Mouse (Mus musculus): ENCODE data around the gene Spib. TPM values are rescaled to one million over a fixed set of nuclear protein-coding genes. Genes with fewer than 3 reads are reported as not detected.
A peak's percentile ranks its signal among the peaks of the same experiment; 100 is the strongest.

The Spib gene
- polyA plus RNA-seq, 1 experiment from 2014 or later: not detected

DNA sequence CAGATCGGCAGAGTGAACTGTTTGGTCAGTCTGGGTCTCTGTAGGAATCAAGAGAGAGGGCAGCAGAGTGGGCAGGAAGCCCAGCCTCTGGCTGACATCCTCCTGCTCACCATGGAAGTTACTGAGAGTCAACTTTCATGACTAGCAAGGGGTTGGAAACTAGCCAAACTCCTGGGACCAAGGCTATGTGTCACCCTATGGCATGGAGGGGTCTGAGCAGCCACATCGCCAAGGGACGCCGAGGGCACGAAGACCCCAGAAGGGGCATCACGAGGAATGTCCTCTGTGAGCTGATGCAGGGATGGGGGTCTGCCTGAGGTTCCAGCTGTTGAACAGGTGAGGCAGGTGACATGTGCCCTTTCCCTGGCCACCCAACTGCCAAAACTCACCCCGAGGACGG lies 43.3 kb downstream of the Spib start:
- H3K4me3 ChIP-seq: no peak overlapping the region
- H3K36me3 ChIP-seq: peaks cover 42% of the 10 kb centered on the region
- no peak overlapping the region for H3K9ac ChIP-seq (replicated peaks)
- H3K4me2 ChIP-seq (replicated peaks): no peak overlapping the region
- no peaks in the 10 kb centered on the region for H3K9me3 ChIP-seq
- no peaks in the 10 kb centered on the region for H3K27me3 ChIP-seq
- no peak overlapping the region for H3K27ac ChIP-seq (replicated peaks)
- 96% methylated on average over 8 of the region's 8 CpGs for WGBS
- no peak for ATAC-seq (replicated peaks)
- H3K4me1 ChIP-seq: 0 out of 2 replicates have a peak, but pooled peaks cover 5% of the 10 kb centered on the region

DNA sequence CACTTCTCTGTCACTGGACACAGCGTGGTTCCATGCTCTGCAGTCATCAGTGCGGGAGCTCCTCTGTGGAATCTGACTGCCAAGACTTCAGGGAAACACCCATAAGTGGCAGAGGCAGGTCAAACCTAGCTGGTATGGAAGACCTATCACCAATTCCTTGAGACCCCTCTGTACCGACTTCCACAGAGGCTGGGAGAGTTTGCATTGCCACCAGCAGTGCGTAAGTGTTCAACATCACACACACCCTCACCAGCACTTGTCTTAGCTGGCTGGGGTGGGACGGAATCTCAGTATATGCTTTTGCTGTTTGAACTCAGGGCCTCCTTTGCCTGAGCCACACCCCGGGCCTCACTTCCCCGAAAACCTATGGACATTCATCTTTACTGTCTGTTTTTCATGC lies 43.9 kb downstream of the Spib start:
- no peak for ATAC-seq (replicated peaks)
- H3K9ac ChIP-seq (replicated peaks): no peak overlapping the region
- WGBS: 87% methylated on average over 7 of the region's 7 CpGs
- H3K36me3 ChIP-seq: peaks cover 40% of the 10 kb centered on the region
- no peaks in the 10 kb centered on the region for H3K27me3 ChIP-seq
- H3K27ac ChIP-seq (replicated peaks): no peak overlapping the region
- H3K9me3 ChIP-seq: no peaks in the 10 kb centered on the region
- H3K4me1 ChIP-seq: 0 out of 2 replicates have a peak, but pooled peaks cover 1% of the 10 kb centered on the region
- H3K4me3 ChIP-seq: no peak overlapping the region
- H3K4me2 ChIP-seq (replicated peaks): no peak overlapping the region

DNA sequence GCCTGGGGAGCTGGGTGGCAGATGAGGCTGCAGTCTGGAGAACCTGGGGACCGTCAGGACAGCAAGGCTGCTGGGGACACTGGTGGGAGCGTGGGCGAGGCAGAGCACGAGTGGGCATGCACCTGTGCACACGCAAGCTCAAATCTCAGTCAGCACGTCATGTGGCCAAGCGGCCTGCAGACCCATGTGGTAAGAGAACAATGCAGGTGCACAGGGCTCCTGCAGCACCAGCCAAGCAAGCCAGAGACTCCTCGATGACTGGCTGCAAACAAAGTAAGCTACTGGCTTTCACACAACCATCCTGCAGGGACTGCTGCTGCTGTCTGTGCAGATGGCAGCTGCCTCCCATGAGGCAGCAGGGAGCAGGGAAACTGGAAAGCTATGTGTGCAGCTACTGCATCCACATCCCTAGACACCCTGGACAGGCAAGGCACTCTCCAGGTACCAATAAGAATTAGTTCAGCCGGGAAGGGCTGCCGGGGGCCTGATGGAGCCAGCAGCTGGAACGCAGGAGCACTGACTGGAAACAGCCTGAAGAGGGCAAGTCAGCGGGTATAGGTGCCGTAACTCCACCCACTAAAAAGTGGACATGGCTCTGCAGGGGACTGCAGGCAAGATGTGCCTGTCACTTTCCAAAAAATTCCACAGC lies 44.8 kb downstream of the Spib start:
- ATAC-seq (replicated peaks): no peak
- H3K27ac ChIP-seq (replicated peaks): no peak overlapping the region
- H3K27me3 ChIP-seq: peaks cover 7% of the 10 kb centered on the region
- no peak overlapping the region for H3K9ac ChIP-seq (replicated peaks)
- H3K4me1 ChIP-seq: no peaks in the 10 kb centered on the region
- H3K4me3 ChIP-seq: no peak overlapping the region
- peaks cover 33% of the 10 kb centered on the region for H3K36me3 ChIP-seq
- WGBS: 63% methylated on average over 13 of the region's 13 CpGs
- H3K9me3 ChIP-seq: no peaks in the 10 kb centered on the region
- no peak overlapping the region for H3K4me2 ChIP-seq (replicated peaks)

DNA sequence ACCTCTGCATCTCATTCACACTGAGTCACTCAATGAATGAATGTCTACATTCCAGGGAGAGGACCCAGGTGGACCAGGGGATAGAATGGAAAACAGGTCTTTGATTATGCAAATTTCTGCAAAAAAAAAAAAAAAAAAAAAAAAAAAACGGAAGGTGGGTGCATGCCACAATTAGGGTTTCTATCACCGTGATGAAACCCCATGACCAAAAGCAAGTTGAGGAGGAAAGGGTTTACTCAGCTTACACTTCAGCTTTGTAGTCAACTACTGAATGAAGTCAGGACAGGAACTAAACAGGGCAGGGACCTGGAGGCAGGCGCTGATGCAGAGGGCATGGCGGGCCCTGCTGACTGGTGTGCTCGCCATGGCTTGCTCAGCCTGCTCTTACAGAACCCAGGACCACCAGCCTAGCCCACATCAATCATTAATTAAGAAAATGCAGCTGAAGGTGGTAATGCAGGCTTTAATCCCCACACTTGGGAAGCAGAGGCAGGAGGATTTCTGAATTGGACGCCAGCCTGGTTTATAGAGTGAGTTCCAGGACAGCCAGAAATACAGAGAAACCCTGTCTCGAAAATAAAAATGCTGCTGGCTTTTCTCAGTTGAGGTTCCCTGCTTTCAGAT lies 46.2 kb downstream of the Spib start:
- no peak for ATAC-seq (replicated peaks)
- H3K4me2 ChIP-seq (replicated peaks): no peak overlapping the region
- H3K4me3 ChIP-seq: no peak overlapping the region
- no peaks in the 10 kb centered on the region for H3K4me1 ChIP-seq
- H3K27ac ChIP-seq (replicated peaks): no peak overlapping the region
- H3K36me3 ChIP-seq: peaks cover 21% of the 10 kb centered on the region
- H3K9ac ChIP-seq (replicated peaks): no peak overlapping the region
- WGBS: 74% methylated on average over 7 of the region's 7 CpGs
- peaks cover 10% of the 10 kb centered on the region for H3K27me3 ChIP-seq
- no peaks in the 10 kb centered on the region for H3K9me3 ChIP-seq

DNA sequence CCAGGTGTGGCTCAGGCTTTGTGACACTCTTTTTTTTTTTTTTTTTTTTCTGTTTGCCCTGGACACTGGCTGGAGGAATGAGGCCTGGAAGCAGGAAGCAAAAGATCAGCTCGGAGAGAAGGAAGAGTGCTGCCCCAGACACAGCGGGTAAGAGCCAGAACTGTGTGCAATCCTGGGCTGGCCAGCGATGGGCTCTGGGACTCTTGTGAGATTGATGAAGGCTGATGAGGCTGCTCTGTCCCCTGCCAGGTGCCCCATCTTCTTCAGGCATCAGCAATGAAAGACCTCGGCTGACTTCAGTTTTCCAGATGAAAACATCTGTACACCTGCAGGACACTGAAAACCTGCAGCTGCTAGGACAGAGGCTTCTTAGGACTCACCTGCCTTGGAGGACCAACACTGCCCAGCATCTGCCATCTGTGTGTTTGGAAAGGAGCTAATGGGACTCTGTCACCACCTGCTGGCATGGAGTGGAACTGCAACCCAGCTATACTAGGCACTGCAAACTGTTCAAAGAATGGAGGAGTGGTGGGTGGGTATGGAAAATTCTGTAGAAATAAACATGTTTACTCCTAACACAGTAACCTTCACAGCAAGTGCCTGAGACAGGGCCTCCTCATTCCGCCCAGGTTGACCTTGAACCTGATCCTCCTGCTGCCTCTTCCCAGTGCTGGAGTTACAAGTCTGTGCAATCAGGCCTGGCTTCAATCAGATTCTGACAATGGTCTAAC lies 46.9 kb downstream of the Spib start:
- H3K36me3 ChIP-seq: peaks cover 14% of the 10 kb centered on the region
- H3K9me3 ChIP-seq: no peaks in the 10 kb centered on the region
- ATAC-seq (replicated peaks): peak; percentile 82
- H3K4me3 ChIP-seq: no peak overlapping the region
- H3K4me2 ChIP-seq (replicated peaks): no peak overlapping the region
- no peaks in the 10 kb centered on the region for H3K4me1 ChIP-seq
- H3K27me3 ChIP-seq: peaks cover 14% of the 10 kb centered on the region
- peak overlapping the region; percentile 46; the same call in 1 of the 2 replicates for H3K27ac ChIP-seq (replicated peaks)
- 42% methylated on average over 5 of the region's 5 CpGs for WGBS
- no peak overlapping the region for H3K9ac ChIP-seq (replicated peaks)

DNA sequence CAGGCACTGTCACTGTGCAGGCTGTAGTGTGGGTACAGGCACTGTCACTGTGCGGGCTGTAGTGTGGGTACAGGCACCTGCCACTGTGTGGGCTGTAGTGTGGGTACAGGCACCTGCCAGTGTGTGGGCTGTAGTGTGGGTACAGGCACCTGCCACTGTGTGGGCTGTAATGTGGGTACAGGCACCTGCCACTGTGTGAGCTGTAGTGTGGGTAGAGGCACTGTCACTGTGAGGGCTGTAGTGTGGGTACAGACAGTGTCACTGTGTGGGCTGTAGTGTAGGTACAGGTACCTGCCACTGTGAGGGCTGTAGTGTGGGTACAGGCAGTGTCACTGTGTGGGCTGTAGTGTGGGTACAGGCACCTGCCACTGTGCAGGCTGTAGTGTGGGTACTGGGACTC lies 47.8 kb downstream of the Spib start:
- 92% methylated on average over 1 of the region's 1 CpGs for WGBS
- Histone ChIP-seq H3K27ac (replicated peaks) (no peak overlapping the region), H3K9ac (replicated peaks) (no peak overlapping the region), H3K9me3 (no peaks in the 10 kb centered on the region), H3K4me2 (replicated peaks) (no peak overlapping the region), H3K4me1 (no peaks in the 10 kb centered on the region), H3K27me3 (peaks cover 19% of the 10 kb centered on the region), H3K36me3 (peaks cover 9% of the 10 kb centered on the region), H3K4me3 (no peak overlapping the region)
- no peak for ATAC-seq (replicated peaks)

DNA sequence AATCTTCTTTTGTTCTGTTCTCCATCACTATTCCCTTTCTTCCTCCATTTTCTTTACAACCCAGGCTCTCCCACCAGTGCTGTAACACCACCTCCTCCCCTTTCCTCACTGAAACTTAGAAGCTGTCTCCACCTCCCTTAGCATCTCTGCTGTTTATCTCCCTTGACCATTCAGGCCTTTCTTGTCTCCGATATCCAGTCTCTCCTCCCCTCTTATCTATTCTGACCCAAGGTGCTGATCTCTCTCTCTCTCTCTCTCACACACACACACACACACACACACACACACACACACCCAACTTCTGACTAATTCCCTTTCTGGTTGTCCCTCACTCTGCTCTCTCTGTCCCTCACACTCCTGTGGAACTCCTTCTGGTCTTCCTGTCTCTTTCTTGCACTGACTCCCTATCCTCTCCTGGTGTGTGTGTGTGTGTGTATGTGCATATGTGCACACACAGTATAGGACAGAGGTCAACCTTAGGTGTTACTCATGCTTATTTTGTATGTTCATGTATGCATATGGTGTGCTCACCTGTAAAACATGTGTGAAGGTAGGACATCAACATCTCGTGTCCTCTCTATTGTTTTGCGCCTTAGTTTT lies 48.9 kb downstream of the Spib start:
- whole genome bisulfite sequencing: 84% methylated on average over 3 of the region's 3 CpGs
- no peak overlapping the region for H3K4me3 ChIP-seq

More for the DNA sequence above, 48.9 kb downstream of the Spib start:
- Histone ChIP-seq H3K4me1 (no peaks in the 10 kb centered on the region), H3K9me3 (no peaks in the 10 kb centered on the region), H3K27ac (replicated peaks) (no peak overlapping the region), H3K36me3 (no peaks in the 10 kb centered on the region), H3K9ac (replicated peaks) (no peak overlapping the region), H3K27me3 (peaks cover 20% of the 10 kb centered on the region), H3K4me2 (replicated peaks) (no peak overlapping the region)
- no peak for ATAC-seq (replicated peaks)

Small RNAs within 50 kb of the gene (microRNA-seq; reads per million reads assigned to microRNA genes)
- gene Mir7053: 0.66 reads per million

Other genes starting within 250 kb of the Spib start
- 3.7 TPM in 2 replicates for gene Clec11a, start 225.2 kb downstream of the Spib start, polyA plus RNA-seq (2015; fragmentation: Nextera tagmentation; extraction: Ambion mirVana)
- 22.0 and 24.2 TPM in 2 replicates for gene Shank1, start 221.8 kb downstream of the Spib start, polyA plus RNA-seq (2015; fragmentation: Nextera tagmentation; extraction: Ambion mirVana)
- gene Syt3, start 148.0 kb downstream of the Spib start, polyA plus RNA-seq (2015; fragmentation: Nextera tagmentation; extraction: Ambion mirVana): 24.5 and 26.7 TPM in 2 replicates
- gene 1700008O03Rik, start 146.3 kb downstream of the Spib start, polyA plus RNA-seq (2015; fragmentation: Nextera tagmentation; extraction: Ambion mirVana): 1.1 and 1.4 TPM in 2 replicates
- 15.6 and 15.7 TPM in 2 replicates for gene Lrrc4b, start 103.1 kb downstream of the Spib start, polyA plus RNA-seq (2015; fragmentation: Nextera tagmentation; extraction: Ambion mirVana)
- gene Aspdh, start 66.7 kb downstream of the Spib start, polyA plus RNA-seq (2015; fragmentation: Nextera tagmentation; extraction: Ambion mirVana): 4.3 and 5.8 TPM in 2 replicates
- gene Josd2, start 64.1 kb downstream of the Spib start, polyA plus RNA-seq (2015; fragmentation: Nextera tagmentation; extraction: Ambion mirVana): 52.5 and 56.6 TPM in 2 replicates
- 133 and 138 TPM in 2 replicates for gene Emc10, start 35.5 kb downstream of the Spib start, polyA plus RNA-seq (2015; fragmentation: Nextera tagmentation; extraction: Ambion mirVana)
- gene Fam71e1, start 35.5 kb downstream of the Spib start, polyA plus RNA-seq (2015; fragmentation: Nextera tagmentation; extraction: Ambion mirVana): 30.2 and 30.5 TPM in 2 replicates
- gene Mybpc2, start 7.4 kb downstream of the Spib start, polyA plus RNA-seq (2015; fragmentation: Nextera tagmentation; extraction: Ambion mirVana): 0.13 and 0.15 TPM in 2 replicates
- gene Pold1, start 16.8 kb upstream of the Spib start, polyA plus RNA-seq (2015; fragmentation: Nextera tagmentation; extraction: Ambion mirVana): 46.9 and 54.1 TPM in 2 replicates
- 70.5 and 79.5 TPM in 2 replicates for gene Nr1h2, start 21.9 kb upstream of the Spib start, polyA plus RNA-seq (2015; fragmentation: Nextera tagmentation; extraction: Ambion mirVana)
- gene Napsa, start 40.3 kb upstream of the Spib start, polyA plus RNA-seq (2015; fragmentation: Nextera tagmentation; extraction: Ambion mirVana): 1.0 and 1.6 TPM in 2 replicates
- gene Kcnc3, start 58.6 kb upstream of the Spib start, polyA plus RNA-seq (2015; fragmentation: Nextera tagmentation; extraction: Ambion mirVana): 2.6 and 3.3 TPM in 2 replicates
- gene Myh14, start 138.8 kb upstream of the Spib start, polyA plus RNA-seq (2015; fragmentation: Nextera tagmentation; extraction: Ambion mirVana): 1.3 and 1.5 TPM in 2 replicates
- not detected in 2 replicates for gene Izumo2, start 176.7 kb upstream of the Spib start, polyA plus RNA-seq (2015; fragmentation: Nextera tagmentation; extraction: Ambion mirVana)
- gene Vrk3, start 216.3 kb upstream of the Spib start, polyA plus RNA-seq (2015; fragmentation: Nextera tagmentation; extraction: Ambion mirVana): 36.2 and 37.2 TPM in 2 replicates
- 1.1 and 1.2 TPM in 2 replicates for gene Zfp473, start 219.0 kb upstream of the Spib start, polyA plus RNA-seq (2015; fragmentation: Nextera tagmentation; extraction: Ambion mirVana)

All from forebrain, embryonic 15.5 days (tissue).